Mouse (Mus musculus): ENCODE data around the gene Arhgap10. TPM values are rescaled to one million over a fixed set of nuclear protein-coding genes. Genes with fewer than 3 reads are reported as not detected.

The Arhgap10 gene
- polyA plus RNA-seq, 1 experiment from 2014 or later = 36.8 TPM

- Histone ChIP-seq H3K9me3 (no peaks in the 10 kb centered on the region), H3K4me3 (replicated peaks) (no peak overlapping the region), H3K9ac (replicated peaks) (no peak overlapping the region), H3K4me1 (replicated peaks) (peaks cover 13% of the 10 kb centered on the region), H3K4me2 (no peak overlapping the region), H3K36me3 (peaks cover 9% of the 10 kb centered on the region; the same call in 1 of the 2 replicates), H3K27ac (no peak overlapping the region), H3K27me3 (no peaks in the 10 kb centered on the region)
- 94% methylated on average over 4 of the region's 4 CpGs for WGBS
- ATAC-seq (ENCODE audit: insufficient number of reproducible peaks, insufficient read depth, low FRiP score, low TSS enrichment, low read depth) = no peak
Measured at GRCm38 (mm10) chr8:77278246-77278645, 239.5 kb downstream of the Arhgap10 start.

- Histone ChIP-seq H3K4me1 (replicated peaks) (peaks cover 13% of the 10 kb centered on the region), H3K36me3 (peaks cover 9% of the 10 kb centered on the region; the same call in 1 of the 2 replicates), H3K27ac (no peak overlapping the region), H3K9me3 (no peaks in the 10 kb centered on the region), H3K4me3 (replicated peaks) (no peak overlapping the region), H3K9ac (replicated peaks) (no peak overlapping the region), H3K4me2 (no peak overlapping the region), H3K27me3 (no peaks in the 10 kb centered on the region)
- ATAC-seq (ENCODE audit: insufficient number of reproducible peaks, insufficient read depth, low FRiP score, low TSS enrichment, low read depth) = no peak
- WGBS = 81% methylated on average over 10 of the region's 10 CpGs
Measured at GRCm38 (mm10) chr8:77276827-77277226, 240.9 kb downstream of the Arhgap10 start.

GRCm38 (mm10) chr8:77275571-77275970 is 242.2 kb downstream of the Arhgap10 start:
- Histone ChIP-seq H3K36me3 (peaks cover 16% of the 10 kb centered on the region; the same call in 1 of the 2 replicates), H3K4me2 (no peak overlapping the region), H3K27me3 (no peaks in the 10 kb centered on the region), H3K9ac (replicated peaks) (no peak overlapping the region), H3K4me1 (replicated peaks) (peaks cover 13% of the 10 kb centered on the region), H3K27ac (no peak overlapping the region), H3K4me3 (replicated peaks) (no peak overlapping the region), H3K9me3 (no peaks in the 10 kb centered on the region)
- no peak for ATAC-seq (ENCODE audit: insufficient number of reproducible peaks, insufficient read depth, low FRiP score, low TSS enrichment, low read depth)
- WGBS = 89% methylated on average over 5 of the region's 5 CpGs

- peaks cover 24% of the 10 kb centered on the region; the same call in 1 of the 2 replicates for H3K36me3 ChIP-seq
- H3K9me3 ChIP-seq = 0 out of 2 replicates have a peak, but pooled peaks cover 4% of the 10 kb centered on the region
- no peaks in the 10 kb centered on the region for H3K27me3 ChIP-seq
- 89% methylated on average over 6 of the region's 6 CpGs for WGBS
- no peak overlapping the region for H3K4me3 ChIP-seq (replicated peaks)
- H3K4me2 ChIP-seq = no peak overlapping the region
- H3K4me1 ChIP-seq (replicated peaks) = peaks cover 13% of the 10 kb centered on the region
- ATAC-seq (ENCODE audit: insufficient number of reproducible peaks, insufficient read depth, low FRiP score, low TSS enrichment, low read depth) = no peak
- no peak overlapping the region for H3K9ac ChIP-seq (replicated peaks)
- H3K27ac ChIP-seq = no peak overlapping the region
Measured at GRCm38 (mm10) chr8:77272136-77272535, 245.6 kb downstream of the Arhgap10 start.

GRCm38 (mm10) chr8:77267941-77268405 is 249.8 kb downstream of the Arhgap10 start:
- Histone ChIP-seq H3K4me2 (no peak overlapping the region), H3K4me3 (replicated peaks) (no peak overlapping the region), H3K36me3 (peaks cover 16% of the 10 kb centered on the region; the same call in 1 of the 2 replicates), H3K4me1 (replicated peaks) (peaks cover 19% of the 10 kb centered on the region), H3K9ac (replicated peaks) (no peak overlapping the region), H3K27ac (no peak overlapping the region), H3K27me3 (no peaks in the 10 kb centered on the region), H3K9me3 (0 out of 2 replicates have a peak, but pooled peaks cover 4% of the 10 kb centered on the region)
- no peak for ATAC-seq (ENCODE audit: insufficient number of reproducible peaks, insufficient read depth, low FRiP score, low TSS enrichment, low read depth)
- 23% methylated on average over 1 of the region's 1 CpGs for WGBS

- no peak overlapping the region for H3K4me3 ChIP-seq (replicated peaks)
- H3K9ac ChIP-seq (replicated peaks) = no peak overlapping the region
- H3K36me3 ChIP-seq = peaks cover 17% of the 10 kb centered on the region
- ATAC-seq (ENCODE audit: insufficient number of reproducible peaks, insufficient read depth, low FRiP score, low TSS enrichment, low read depth) = no peak
- peaks cover 16% of the 10 kb centered on the region for H3K4me1 ChIP-seq (replicated peaks)
- no peaks in the 10 kb centered on the region for H3K9me3 ChIP-seq
- H3K27me3 ChIP-seq = no peaks in the 10 kb centered on the region
- H3K4me2 ChIP-seq = no peak overlapping the region
- 70% methylated on average over 12 of the region's 12 CpGs for WGBS
- H3K27ac ChIP-seq = peak overlapping the region; percentile 25; the same call in 1 of the 2 replicates
Measured at GRCm38 (mm10) chr8:77262216-77263009, 255.3 kb downstream of the Arhgap10 start.

- ATAC-seq (ENCODE audit: insufficient number of reproducible peaks, insufficient read depth, low FRiP score, low TSS enrichment, low read depth) = no peak
- no peak overlapping the region for H3K9ac ChIP-seq (replicated peaks)
- 93% methylated on average over 6 of the region's 6 CpGs for WGBS
Measured at GRCm38 (mm10) chr8:77261215-77261614, 256.5 kb downstream of the Arhgap10 start.

GRCm38 (mm10) chr8:77257085-77257451 is 260.7 kb downstream of the Arhgap10 start:
- no peaks in the 10 kb centered on the region for H3K4me1 ChIP-seq (replicated peaks)
- no peaks in the 10 kb centered on the region for H3K27me3 ChIP-seq
- H3K4me2 ChIP-seq = no peak overlapping the region
- no peaks in the 10 kb centered on the region for H3K9me3 ChIP-seq
- H3K36me3 ChIP-seq = peaks cover 48% of the 10 kb centered on the region
- H3K27ac ChIP-seq = no peak overlapping the region
- no peak for ATAC-seq (ENCODE audit: insufficient number of reproducible peaks, insufficient read depth, low FRiP score, low TSS enrichment, low read depth)
- no peak overlapping the region for H3K4me3 ChIP-seq (replicated peaks)
- H3K9ac ChIP-seq (replicated peaks) = no peak overlapping the region
- WGBS = 95% methylated on average over 12 of the region's 12 CpGs

More at GRCm38 (mm10) chr8:77261215-77261614, 256.5 kb downstream of the Arhgap10 start:
- Histone ChIP-seq H3K36me3 (peaks cover 29% of the 10 kb centered on the region), H3K4me1 (replicated peaks) (peaks cover 11% of the 10 kb centered on the region), H3K9me3 (no peaks in the 10 kb centered on the region), H3K4me3 (replicated peaks) (no peak overlapping the region), H3K27ac (no peak overlapping the region), H3K27me3 (no peaks in the 10 kb centered on the region), H3K4me2 (no peak overlapping the region)

- Histone ChIP-seq H3K36me3 (peaks cover 48% of the 10 kb centered on the region), H3K9me3 (no peaks in the 10 kb centered on the region), H3K9ac (replicated peaks) (no peak overlapping the region), H3K4me1 (replicated peaks) (no peaks in the 10 kb centered on the region), H3K4me3 (replicated peaks) (no peak overlapping the region), H3K4me2 (no peak overlapping the region), H3K27me3 (no peaks in the 10 kb centered on the region), H3K27ac (no peak overlapping the region)
- WGBS = 92% methylated on average over 5 of the region's 5 CpGs
- ATAC-seq (ENCODE audit: insufficient number of reproducible peaks, insufficient read depth, low FRiP score, low TSS enrichment, low read depth) = no peak
Measured at GRCm38 (mm10) chr8:77256450-77257084, 261.2 kb downstream of the Arhgap10 start.

GRCm38 (mm10) chr8:77254466-77254865 is 263.3 kb downstream of the Arhgap10 start:
- 79% methylated on average over 5 of the region's 5 CpGs for WGBS
- peaks cover 63% of the 10 kb centered on the region for H3K36me3 ChIP-seq
- ATAC-seq (ENCODE audit: insufficient number of reproducible peaks, insufficient read depth, low FRiP score, low TSS enrichment, low read depth) = no peak
- no peaks in the 10 kb centered on the region for H3K4me1 ChIP-seq (replicated peaks)
- no peak overlapping the region for H3K27ac ChIP-seq
- no peak overlapping the region for H3K4me3 ChIP-seq (replicated peaks)
- no peaks in the 10 kb centered on the region for H3K9me3 ChIP-seq
- H3K27me3 ChIP-seq = no peaks in the 10 kb centered on the region
- no peak overlapping the region for H3K9ac ChIP-seq (replicated peaks)
- H3K4me2 ChIP-seq = no peak overlapping the region

GRCm38 (mm10) chr8:77251134-77251533 is 266.6 kb downstream of the Arhgap10 start:
- WGBS = 92% methylated on average over 5 of the region's 5 CpGs
- Histone ChIP-seq H3K4me1 (replicated peaks) (no peaks in the 10 kb centered on the region), H3K9ac (replicated peaks) (no peak overlapping the region), H3K36me3 (peaks cover 65% of the 10 kb centered on the region), H3K9me3 (no peaks in the 10 kb centered on the region), H3K27ac (no peak overlapping the region), H3K4me2 (no peak overlapping the region), H3K27me3 (no peaks in the 10 kb centered on the region), H3K4me3 (replicated peaks) (no peak overlapping the region)
- ATAC-seq (ENCODE audit: insufficient number of reproducible peaks, insufficient read depth, low FRiP score, low TSS enrichment, low read depth) = no peak
